Mouse (Mus musculus): Measurements from ENCODE around the gene Gm16430. TPM values are rescaled to one million over a fixed set of nuclear protein-coding genes. Genes with fewer than 3 reads are reported as not detected.
"Not testable (repeated sequence)": the region's sequence is repeated elsewhere in the genome, so short reads cannot be mapped to it uniquely, and the experiment has no call there.

Gm16430 gene
- polyA plus RNA-seq (2012; ENCODE audit: insufficient read depth, insufficient read length, missing spikeins) = not detected in 2 replicates

- H3K27ac ChIP-seq (replicated peaks; ENCODE audit: low read depth, low read length); H3K4me1 ChIP-seq (ENCODE audit: control insufficient read depth, insufficient read depth, insufficient read length, low read length); H3K4me3 ChIP-seq (ENCODE audit: insufficient read depth, low read depth, low read length): not testable (repeated sequence)
These were observed at the start of gene Gm16430 for GRCm38 (mm10) chrX:54621911-54622310. Gene Gm16430 (plus strand): TSS chrX:54622211.

Other genes starting within 250 kb of the Gm16430 start
- not detected in 2 replicates for gene Gm16405, start 91.0 kb upstream of the Gm16430 start, polyA plus RNA-seq (2012; ENCODE audit: insufficient read depth, insufficient read length, missing spikeins)